Mouse (Mus musculus) adrenal gland, adult 8-10 months (tissue): ENCODE measurements around the gene Bik. TPM values are rescaled to one million over a fixed set of nuclear protein-coding genes. Genes with fewer than 3 reads are reported as not detected.
"Not testable (repeated sequence)": the region's sequence is repeated elsewhere in the genome, so short reads cannot be mapped to it uniquely, and the experiment has no call there.

Experiments used
- DNase-seq: peaks from one replicate; pipeline ENCODE4 v3.0.0; 2022
- total RNA-seq, 4 experiments: library from RNA; stranded (reverse); gene quantifications; 2 replicates each; pipeline ENCODE4 v1.2.4; 2022

Gene Bik
- total RNA-seq = 1 to 10 TPM; 3.1 to 8.1 (median 5.4) TPM

DNA sequence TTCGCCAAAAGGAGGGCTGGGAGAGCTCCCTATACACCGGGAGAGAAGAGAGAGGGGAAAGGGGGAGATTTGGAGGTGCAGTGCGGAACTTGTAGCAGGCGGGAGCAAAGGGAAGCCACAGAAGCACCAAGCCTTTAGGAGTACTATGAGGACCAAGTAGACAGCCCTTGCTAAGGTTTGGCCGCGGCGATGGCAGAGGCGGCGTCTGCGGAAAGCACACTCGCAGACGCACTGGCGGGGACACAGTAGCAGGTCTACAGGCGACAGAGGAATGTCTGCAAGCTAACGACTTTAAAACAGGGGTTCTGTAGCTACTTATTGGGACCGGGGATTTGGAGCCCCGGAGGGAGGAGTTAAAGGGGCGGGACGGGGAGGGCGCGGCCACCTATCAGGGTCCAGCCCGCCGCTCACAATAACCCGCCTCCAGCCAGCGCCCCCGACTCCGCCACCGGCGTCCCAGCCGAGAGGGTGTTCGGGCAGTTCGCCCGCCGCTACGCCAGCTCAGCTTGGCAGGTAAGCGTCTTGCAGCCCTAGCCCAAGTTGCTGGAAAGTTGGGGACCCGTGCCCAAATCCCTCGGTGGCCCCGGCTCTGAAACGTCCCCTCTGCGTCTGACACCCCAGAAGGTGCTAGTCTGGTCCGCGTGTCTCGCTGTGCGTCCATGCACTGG lies at the start of gene Bik:
Gene Bik (plus strand): TSS at position 439 of the 668 bp plus-strand sequence.
- DNase-seq = peak; percentile 41

DNA sequence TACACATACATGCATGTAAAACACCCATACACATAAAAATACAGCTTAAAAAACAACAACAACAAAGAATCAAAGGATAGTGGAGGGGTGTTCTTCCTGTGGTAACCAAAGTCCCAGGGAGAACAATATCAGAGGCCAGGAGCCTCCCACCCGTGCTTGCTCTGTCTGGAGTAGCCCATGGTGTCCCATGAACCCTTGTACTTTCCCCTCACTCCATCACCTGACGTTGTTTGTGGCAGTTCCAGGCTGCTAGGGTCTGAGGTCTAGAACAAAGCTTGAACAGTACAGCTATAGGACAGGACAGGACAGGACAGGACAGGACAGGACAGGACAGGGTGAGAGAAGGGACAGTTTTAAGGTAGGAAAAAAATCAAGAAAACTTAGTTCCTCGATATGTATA lies 48.6 kb upstream of the Bik start:
- DNase-seq = no peak

DNA sequence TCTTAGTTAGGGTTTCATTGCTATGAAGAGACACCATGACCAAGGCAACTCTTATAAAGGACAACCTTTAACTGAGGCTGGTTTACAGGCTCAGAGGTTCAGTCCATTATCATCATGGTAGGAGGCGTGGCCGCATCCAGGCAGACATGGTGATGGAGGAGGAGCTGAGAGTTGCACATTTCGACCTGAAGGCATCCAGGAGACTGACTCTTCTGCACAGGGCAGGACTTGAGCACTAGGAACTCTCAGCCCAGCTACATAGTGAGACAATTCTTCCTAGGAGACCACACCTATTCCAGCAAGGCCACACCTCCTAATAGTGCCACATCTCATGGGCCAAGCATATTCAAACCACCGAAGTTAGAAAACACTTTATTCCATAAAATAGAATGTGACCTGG lies 46.8 kb upstream of the Bik start:
- no peak for DNase-seq

DNA sequence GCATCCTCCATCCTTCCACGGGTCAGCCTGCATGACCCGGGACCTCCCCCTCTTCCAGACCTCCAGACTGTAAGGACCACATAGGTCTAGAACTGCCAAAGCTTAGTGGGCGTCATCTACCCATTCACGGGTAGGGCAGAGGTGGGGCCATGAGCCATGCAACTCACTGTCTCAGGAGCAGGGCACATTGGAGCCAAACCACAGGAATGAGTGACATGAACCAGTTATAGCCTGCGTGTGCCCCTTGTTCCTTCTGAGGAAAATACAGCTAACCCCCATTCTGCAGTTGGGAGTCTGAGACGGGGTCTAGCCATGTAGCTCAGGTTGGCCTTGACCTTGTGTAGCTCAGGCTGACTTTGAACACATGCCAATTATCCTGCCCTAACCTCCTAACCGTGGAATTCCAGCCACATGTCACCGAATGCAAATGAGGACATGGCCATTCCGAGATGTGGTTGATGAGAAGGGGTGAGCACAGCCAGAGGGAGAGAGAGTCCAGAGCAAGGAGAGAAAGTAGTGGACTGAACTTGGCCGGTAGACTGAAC lies 45.4 kb upstream of the Bik start:
- DNase-seq = no peak

DNA sequence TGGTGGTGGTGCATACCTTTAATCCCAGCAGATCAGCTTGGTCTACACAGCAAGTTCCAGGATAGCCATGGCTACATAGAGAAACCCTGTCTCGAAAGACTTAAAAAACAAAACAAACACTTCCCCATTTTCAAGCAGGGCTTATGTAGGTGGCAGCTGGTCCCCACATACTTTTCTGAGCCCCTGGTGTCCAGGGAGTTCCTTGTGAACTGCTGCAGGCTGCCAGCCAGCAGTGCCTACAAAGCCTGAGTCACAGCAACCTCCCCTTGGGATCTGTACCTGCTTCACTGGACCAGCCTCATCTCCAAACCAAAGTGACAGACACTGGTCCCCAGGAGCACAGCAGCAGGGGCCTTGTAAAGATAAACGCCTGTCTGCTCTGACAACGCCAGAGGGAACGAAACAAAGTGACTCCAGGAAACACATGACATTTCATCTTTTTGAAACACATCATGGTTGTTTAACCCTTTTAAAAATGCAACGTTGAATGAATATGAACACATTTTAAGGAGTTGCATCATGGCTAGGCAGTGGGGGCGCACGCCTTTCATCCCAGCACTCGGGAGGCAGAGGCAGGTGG lies 43.9 kb upstream of the Bik start:
- DNase-seq = no peak

DNA sequence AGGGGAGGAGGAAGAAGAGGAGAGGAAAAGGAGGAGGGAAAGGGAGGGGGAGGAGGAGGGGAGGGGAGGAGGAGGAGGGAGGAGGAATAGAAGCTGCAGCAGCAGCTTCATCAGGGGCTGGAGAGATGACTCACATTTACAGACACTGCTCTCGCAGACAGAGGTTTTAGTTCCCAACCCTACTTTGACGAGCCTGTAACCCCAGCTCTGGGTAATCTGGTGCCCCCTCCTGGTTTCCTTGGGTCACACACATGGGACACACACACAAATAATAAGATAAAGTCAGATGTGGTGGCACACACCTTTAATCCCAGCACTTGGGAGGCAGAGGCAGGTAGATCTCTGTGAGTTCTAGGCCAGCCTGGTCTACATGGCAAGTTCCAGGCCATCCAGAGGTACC lies 43.2 kb upstream of the Bik start:
- no peak for DNase-seq

DNA sequence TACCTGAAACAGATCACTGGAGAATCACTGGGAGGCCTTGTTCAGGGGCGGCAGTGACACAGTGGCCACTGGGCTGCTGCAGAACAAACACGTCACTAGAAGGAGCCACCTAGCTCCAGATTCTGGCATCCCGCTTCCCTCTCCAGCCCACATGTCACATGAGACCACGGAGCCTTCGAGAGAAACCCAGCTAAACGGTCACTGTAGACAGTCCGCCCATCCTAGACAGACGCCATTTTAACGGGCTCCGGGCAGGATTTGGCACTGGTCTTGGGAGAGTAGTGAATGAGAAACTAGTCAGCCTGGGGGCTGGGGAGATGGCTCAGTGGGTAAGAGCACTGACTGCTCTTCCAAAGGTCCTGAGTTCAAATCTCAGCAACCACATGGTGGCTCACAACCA lies 42.4 kb upstream of the Bik start:
- DNase-seq = no peak

DNA sequence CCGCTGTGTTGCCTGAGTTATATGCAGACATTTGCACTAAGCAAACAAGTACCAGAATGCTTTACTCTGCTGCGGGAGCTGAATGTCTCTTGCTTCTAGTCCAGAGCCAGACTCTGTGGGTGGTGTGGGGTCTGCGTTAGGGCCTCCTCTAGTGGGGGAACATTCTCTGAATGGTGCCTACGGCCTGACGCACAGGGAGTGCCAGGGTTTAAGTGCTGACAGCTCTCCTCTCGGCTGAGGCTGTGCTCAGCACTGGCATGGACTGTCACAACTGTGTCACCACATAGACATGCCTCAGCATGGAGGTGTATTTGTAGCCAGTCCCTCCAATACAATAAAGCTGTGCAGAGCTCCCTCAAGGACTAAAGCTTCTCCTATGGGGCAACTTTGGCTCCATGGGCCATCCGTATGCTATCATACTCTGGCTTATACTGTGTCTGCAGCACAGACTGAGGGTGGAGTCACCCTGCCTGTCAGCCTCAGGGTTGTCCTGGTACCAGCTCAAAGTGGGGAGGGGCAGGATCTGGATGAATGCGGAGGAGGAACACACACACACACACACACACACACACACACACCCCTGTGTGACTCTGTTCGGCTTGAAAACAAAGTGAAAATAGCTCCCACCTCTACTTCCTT lies 39.1 kb upstream of the Bik start:
- no peak for DNase-seq

DNA sequence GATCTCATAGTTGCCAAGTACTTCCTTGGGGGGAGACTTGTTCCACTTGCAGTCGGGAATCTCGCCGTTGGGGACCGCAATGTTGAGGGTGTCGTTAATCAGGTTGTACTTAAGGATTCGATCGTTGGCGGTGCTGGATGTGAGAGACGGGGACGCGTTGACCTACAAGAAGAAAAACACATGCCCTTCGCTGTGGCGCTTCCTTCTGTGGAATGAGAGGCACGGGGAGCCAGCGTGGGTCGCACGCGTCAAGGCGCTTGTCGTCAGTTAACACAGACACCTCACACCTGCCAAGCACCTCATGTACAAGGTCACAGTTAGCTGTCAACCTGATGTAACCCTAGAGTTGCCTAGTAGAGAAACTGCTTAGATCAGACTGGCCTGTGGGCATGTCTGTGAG lies 37.2 kb upstream of the Bik start:
- DNase-seq = no peak

DNA sequence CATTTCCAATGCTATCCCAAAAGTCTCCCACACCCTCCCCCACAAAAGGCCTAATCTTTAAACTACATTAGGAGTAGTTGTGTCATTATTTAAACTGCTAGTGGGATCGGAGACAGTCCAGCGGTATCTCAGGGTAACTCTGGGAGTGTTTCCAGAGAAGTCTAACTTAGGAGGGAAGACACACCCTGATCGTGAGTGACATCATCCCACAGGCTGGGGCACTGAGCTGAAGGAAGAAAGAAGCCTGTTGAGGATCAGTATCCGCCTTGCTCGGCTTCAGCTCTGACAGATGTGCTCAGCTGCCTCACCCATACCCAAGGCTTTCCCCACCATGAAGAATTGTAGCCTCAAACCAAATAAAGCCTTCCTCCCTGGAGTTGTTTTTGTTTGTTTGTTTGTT lies 34.8 kb upstream of the Bik start:
- DNase-seq = no peak

DNA sequence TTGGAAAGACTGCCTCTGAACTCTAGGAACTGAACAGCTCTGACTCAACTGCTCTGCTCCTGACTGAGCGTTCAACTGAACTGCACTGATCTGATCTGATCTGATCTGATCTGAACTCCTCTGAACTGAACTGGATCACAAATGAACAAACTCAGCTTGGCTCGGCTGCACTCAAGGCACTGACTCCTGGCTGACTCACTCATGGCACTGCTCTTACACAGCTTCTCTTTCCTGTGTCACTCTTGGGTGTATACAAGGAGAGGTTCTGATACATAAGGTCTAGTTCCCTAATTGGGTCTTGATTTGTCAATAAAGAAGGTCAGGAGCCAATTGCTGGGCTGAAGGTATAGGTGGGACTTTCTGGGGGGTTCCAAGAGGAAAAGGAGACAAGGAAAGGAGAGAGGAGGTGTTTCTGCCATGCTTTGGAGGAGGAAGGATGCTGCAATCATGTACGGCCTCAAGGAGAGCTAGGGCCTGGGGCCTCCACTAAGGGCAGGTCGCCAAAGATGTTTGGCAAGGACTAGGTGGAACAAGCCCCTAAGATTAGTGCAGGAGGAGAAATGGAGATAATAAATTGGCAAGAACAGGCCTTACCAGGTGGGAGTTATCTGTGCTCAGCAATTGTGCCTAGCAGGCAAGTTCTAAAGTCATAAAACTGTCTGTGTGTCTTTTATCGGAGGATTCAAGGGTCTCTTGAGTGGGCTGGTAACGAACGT lies 32.6 kb upstream of the Bik start:
- DNase-seq = no peak

DNA sequence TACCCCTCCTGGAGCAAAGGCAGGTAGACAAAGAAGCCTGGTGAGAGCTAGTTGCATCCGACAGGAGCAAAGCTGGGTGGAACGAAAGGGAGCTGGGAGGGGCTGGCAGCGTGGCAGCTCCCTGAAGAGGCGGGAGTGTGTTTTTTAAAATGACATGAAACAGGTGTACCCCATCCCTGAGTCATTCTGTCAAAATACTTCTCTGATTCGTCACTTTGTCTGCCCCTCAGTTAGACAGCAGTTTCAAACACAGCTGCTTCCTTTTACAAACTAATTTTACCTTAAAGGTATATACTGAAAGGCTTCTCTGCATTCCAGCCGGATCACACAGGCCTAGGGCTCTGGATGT lies 32.1 kb upstream of the Bik start:
- DNase-seq = no peak

DNA sequence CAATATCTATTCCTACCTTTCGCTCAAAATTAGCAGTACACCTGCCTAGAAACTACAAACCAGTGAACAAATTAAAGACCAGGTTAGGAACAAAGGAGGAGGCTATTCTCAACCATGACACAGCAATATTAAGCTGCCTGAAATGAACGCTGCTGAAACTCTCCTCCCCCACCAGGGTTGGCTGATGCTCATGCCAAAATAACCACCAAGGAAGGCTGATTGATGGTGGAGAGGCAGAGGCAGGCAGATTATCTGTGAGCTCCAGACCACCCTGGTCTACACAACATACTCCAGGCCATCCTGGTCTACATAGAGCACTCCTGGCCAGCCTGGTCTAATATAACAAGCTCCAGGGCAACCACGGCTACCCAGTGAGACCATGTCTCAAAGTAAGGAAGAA lies 31.5 kb upstream of the Bik start:
- DNase-seq = no peak

DNA sequence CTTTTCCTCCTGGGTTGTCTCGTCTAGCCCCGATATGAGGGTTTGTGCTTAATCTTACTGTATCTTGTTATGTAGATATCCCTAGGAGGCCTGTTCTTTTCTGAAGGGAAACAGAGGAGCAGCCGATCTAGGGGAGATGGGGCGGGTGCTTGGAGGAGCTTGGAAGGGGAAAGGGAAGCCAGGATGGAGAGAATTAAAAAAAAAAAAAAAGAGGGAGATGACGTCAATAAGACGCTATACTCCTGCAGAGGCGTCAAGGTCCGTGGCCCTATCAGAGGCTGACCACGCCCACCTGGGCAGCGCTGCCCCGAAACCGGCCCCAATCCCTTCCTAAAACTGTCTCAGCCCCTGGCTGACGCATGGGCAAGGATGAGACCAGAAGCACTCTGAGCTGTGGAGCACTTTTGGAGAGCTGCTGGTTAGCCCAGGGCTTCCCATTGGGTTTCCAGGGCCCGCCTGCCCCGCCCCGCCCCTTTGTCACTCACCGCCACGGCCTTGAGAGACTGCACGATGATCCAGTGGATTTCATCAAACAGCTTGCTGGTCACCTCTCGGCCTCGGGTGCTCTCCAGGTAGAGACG lies 30.8 kb upstream of the Bik start:
- no peak for DNase-seq

DNA sequence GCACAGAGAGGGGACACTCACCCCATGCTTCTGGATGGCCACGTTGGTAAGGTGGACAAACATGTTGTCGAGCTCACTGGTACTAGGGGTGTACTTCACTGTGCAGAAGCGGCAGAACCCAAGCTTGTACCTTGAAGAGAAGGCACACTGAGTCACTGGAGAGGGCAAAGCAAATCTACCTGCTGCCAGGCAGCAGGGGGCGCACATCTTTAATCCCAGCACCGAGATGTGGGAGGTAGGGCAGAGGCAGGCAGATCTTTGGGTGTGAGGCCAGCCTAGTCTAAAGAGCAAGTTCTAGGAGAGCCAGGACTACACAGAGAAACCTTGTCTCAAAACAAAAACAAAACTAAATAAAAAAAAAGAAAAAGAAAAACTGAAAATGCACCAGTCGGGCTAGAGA lies 29.4 kb upstream of the Bik start:
- DNase-seq = no peak

DNA sequence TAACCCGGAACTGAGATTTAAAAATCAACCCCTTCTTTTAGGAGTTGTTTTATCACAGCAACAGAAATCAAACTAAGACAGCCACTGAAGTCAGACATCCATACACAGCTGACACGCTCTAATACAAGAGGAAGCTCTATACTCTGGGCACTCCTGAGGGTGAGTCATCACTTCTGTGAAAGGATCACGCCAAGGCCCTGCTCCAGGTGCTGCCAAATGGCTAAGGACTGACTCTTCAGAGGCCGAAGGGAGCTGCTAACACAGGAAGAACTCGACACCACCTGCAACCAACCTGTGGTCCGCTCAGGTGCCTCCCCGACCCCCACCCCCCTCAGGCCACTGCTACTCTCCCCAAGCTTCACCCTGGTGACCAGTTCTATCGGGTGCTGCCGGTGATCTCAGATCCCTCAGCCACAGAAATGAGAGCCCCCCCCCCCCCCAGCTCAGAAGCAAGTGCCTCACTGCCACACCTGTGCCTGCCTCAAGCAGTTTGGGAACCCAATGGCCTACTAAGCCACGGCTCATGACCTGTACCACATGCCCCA lies 27.4 kb upstream of the Bik start:
- DNase-seq = no peak

DNA sequence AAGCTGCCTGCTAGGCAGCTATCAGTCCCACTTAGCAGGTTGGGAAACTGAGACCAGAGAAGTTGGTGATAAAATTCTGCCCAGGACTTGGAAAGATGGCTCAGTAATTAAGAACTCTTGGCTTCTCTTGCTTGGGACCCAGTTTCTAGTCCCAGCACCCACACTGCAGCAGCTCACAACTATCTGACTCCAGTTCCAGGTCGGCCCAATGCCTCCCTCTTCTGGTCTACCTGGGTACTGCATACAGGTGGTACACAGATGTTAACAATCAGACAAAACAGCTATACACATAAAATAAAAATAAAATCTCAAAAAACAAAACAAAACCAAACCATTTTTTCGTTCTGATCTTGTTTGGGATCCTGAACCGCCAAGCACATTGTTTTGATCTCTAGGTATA lies 26.3 kb upstream of the Bik start:
- DNase-seq = no peak

DNA sequence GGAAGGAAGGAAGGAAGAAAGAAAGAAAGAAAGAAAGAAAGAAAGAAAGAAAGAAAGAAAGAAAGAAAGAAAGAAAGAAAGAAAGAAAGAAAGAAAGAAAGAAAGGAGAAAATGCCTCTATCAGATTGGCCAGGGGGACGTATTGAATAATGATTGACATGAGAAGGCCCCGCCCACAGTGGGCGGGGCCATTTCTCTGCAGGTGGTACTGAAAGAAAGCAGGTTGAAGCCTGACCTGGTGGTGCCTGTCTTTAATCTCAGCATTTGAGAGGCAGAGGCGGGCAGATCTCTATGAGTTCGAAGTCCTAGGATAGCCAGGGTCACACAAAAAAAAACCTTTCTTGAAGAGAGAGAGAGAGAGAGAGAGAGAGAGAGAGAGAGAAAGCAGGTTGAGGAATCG lies 25.2 kb upstream of the Bik start:
- DNase-seq = not testable (repeated sequence)

DNA sequence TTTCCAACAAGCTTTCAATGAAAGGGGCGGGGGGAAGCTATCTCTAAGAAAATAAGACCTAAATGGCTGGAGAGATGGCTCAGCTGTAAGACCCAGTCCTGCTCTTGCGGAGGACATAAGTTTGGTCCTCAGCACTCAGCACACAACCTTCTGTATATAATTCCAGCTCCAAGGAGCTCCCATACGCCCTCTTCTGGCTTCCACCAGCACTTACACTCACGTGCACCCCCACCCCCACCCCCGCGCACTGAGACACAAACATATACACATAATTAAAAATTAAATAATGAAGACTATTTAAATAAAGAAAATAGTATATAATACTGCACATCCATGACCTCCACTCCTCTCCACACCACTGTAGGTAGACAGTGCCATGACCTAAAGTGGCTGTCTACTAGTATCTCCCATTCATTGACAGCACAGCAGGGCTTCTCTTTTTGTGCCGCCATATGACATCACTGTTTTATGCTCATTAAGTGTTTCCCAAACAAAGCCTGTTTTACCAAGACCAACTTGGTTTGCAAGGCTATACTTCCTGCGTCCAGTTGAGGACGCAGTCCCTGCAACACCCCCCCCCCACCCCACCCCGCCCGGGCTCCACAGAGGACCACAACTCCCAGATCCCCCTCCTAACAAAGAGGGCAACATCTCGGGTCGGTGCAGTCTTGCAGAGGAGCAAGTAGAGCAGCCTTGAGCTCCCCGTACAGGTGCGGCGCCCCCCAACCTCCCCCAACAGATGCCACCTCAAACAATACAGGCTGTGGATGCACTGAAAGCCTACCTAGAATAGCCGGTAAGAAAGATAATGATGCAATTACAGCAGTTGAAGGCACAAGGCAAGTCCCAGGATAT lies 16.5 kb upstream of the Bik start:
- no peak for DNase-seq

DNA sequence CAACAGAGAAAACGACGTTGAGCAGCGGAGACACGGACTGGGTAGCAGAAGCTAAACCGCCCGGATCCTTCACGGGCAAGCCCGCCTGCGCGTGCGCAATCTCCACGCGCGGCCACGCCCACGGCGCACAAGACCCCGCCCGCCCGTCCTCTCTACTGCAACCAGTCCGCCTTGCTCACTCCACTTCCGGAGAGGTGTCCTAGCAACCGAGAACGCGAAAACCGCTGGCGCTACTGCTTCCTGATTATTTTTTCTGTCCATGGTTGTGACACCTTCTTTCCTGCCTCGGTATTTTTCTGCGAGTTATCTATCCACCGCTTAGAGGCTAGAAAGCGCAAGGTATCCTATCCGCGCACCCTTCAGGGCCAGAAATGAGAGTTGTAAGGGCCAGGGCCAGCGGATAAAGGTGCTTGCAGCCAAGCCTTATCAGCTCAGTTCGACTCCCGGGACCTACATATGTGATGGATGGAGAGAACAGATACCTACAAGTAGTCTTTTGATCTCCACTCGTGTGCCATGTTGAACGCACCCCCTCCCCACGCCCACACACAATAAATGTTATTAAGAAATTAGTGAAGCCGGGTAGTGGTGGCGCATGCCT lies 15.8 kb upstream of the Bik start, which contains the start of gene Ttll1:
Gene Ttll1 (minus strand): TSS at position 89 of the 601 bp plus-strand sequence.
- DNase-seq = peak; percentile 96
